Mouse (Mus musculus): Measurements from ENCODE around the gene Cebpb. TPM values are rescaled to one million over a fixed set of nuclear protein-coding genes. Genes with fewer than 3 reads are reported as not detected.

Gene Cebpb
- total RNA-seq, 2 experiments from 2014 or later, result 108 to 124 TPM

GRCm38 (mm10) chr2:167712872-167713821 is 24.4 kb downstream of the Cebpb start:
- intact Hi-C loops (cut with DNase I), result no loop called here
- peak; percentile 39 to 56 for DNase-seq

- DNase-seq, result peak in 1 of 2 experiments; percentile 41
Observed at GRCm38 (mm10) chr2:167714298-167714697, 25.6 kb downstream of the Cebpb start.

GRCm38 (mm10) chr2:167715008-167715407 is 26.3 kb downstream of the Cebpb start:
- intact Hi-C loops (cut with DNase I), result no loop called here
- no peak for DNase-seq

More at GRCm38 (mm10) chr2:167714298-167714697, 25.6 kb downstream of the Cebpb start:
- intact Hi-C loops (cut with DNase I), result no loop called here

- DNase-seq, result no peak
- intact Hi-C loops (cut with DNase I), result no loop called here
Observed at GRCm38 (mm10) chr2:167717208-167717607, 28.5 kb downstream of the Cebpb start.

GRCm38 (mm10) chr2:167719520-167719919 is 30.8 kb downstream of the Cebpb start:
- intact Hi-C loops (cut with DNase I), result no loop called here
- no peak for DNase-seq

GRCm38 (mm10) chr2:167721159-167721882 is 32.6 kb downstream of the Cebpb start:
- intact Hi-C loops (cut with DNase I), result no loop called here
- no peak for DNase-seq

- intact Hi-C loops (cut with DNase I), result no loop called here
- no peak for DNase-seq
Observed at GRCm38 (mm10) chr2:167722538-167722937, 33.8 kb downstream of the Cebpb start.

- no peak for DNase-seq
- intact Hi-C loops (cut with DNase I), result loop anchor here (2.0 kb wide), 1 partner anchor 17 kb away; no protein-coding TSS in a partner anchor
Observed at GRCm38 (mm10) chr2:167723589-167724206, 35.0 kb downstream of the Cebpb start.

GRCm38 (mm10) chr2:167725879-167726278 is 37.2 kb downstream of the Cebpb start:
- DNase-seq, result no peak
- intact Hi-C loops (cut with DNase I), result loop anchor here (2.0 kb wide), 1 partner anchor 19 kb away; no protein-coding TSS in a partner anchor

- intact Hi-C loops (cut with DNase I), result no loop called here
- DNase-seq, result peak in 1 of 2 experiments; percentile 42
Observed at GRCm38 (mm10) chr2:167727161-167727560, 38.4 kb downstream of the Cebpb start.

- no peak for DNase-seq
- intact Hi-C loops (cut with DNase I), result no loop called here
Observed at GRCm38 (mm10) chr2:167730036-167730435, 41.3 kb downstream of the Cebpb start.

GRCm38 (mm10) chr2:167731149-167731548 is 42.4 kb downstream of the Cebpb start:
- DNase-seq, result no peak
- intact Hi-C loops (cut with DNase I), result no loop called here

- DNase-seq, result no peak
- intact Hi-C loops (cut with DNase I), result no loop called here
Observed at GRCm38 (mm10) chr2:167734861-167735260, 46.1 kb downstream of the Cebpb start.

GRCm38 (mm10) chr2:167739030-167739429 is 50.3 kb downstream of the Cebpb start:
- intact Hi-C loops (cut with DNase I), result no loop called here

More at GRCm38 (mm10) chr2:167739030-167739429, 50.3 kb downstream of the Cebpb start:
- no peak for DNase-seq

Small RNA genes within 50 kb of the gene (microRNA-seq; reads per million reads assigned to microRNA genes)
- gene Gm22355, result 0 reads per million in 2 experiments

Other genes starting within 250 kb of the Cebpb start
- gene Rnf114, start 196.3 kb upstream of the Cebpb start, total RNA-seq (2021), result 10 to 100 TPM; 50.7 to 52.1 TPM
- 10 to 100 TPM; 18.2 to 20.9 TPM for gene Spata2, start 196.0 kb upstream of the Cebpb start, total RNA-seq (2021)
- 1 to 10 TPM; 3.0 to 3.1 TPM for gene Snai1, start 150.7 kb upstream of the Cebpb start, total RNA-seq (2021)
- gene Ube2v1, start 56.8 kb upstream of the Cebpb start, total RNA-seq (2021), result 100 to 1,000 TPM in 1 of 2 experiments, 10 to 100 TPM in 1; 93.8 to 102 TPM
- 10 to 100 TPM; 20.3 to 22.8 TPM for gene Gm20431, start 27.4 kb upstream of the Cebpb start, total RNA-seq (2021)
- gene Tmem189, start 907 bp downstream of the Cebpb start, total RNA-seq (2021), result 10 to 100 TPM; 35.0 to 35.2 TPM
- gene Ptpn1, start 243.1 kb downstream of the Cebpb start, total RNA-seq (2021), result 10 to 100 TPM; 24.0 to 27.8 TPM